Mouse (Mus musculus): ENCODE data around the gene Hist1h2bm. TPM values are rescaled to one million over a fixed set of nuclear protein-coding genes. Genes with fewer than 3 reads are reported as not detected.
"Not testable (repeated sequence)": the region's sequence is repeated elsewhere in the genome, so short reads cannot be mapped to it uniquely, and the experiment has no call there.

Gene Hist1h2bm
- polyA plus RNA-seq, 1 experiment from 2014 or later, result 1.0 TPM

GRCm38 (mm10) chr13:21729544-21729943 lies 7.7 kb downstream of the Hist1h2bm start:
- TF ChIP-seq CTCF (IDR thresholded peaks at IDR 0.05; ENCODE audit: low read depth), result no peak
- no peak overlapping the region for H3K4me3 ChIP-seq (ENCODE audit: low read depth, low read length)
- H3K27ac ChIP-seq (replicated peaks), result no peak overlapping the region
- H3K4me1 ChIP-seq (replicated peaks; ENCODE audit: control insufficient read depth, insufficient read depth), result no peaks in the 10 kb centered on the region
- ATAC-seq (ENCODE audit: low FRiP score, low TSS enrichment), result no peak
- H3K27me3 ChIP-seq (ENCODE audit: control insufficient read depth, insufficient read depth, low read length), result no peaks in the 10 kb centered on the region
- no peaks in the 10 kb centered on the region for H3K9me3 ChIP-seq (ENCODE audit: control insufficient read depth, low read length)
- WGBS, result 65% methylated on average over 1 of the region's 1 CpGs
- DNase-seq (ENCODE audit: low spot score), result no peak
- no peak overlapping the region for H3K9ac ChIP-seq (ENCODE audit: low read length)
- no peaks in the 10 kb centered on the region for H3K36me3 ChIP-seq (ENCODE audit: control insufficient read depth, insufficient read depth, low read length)
- no peak overlapping the region for H3K4me2 ChIP-seq (replicated peaks; ENCODE audit: low read depth)

DNA sequence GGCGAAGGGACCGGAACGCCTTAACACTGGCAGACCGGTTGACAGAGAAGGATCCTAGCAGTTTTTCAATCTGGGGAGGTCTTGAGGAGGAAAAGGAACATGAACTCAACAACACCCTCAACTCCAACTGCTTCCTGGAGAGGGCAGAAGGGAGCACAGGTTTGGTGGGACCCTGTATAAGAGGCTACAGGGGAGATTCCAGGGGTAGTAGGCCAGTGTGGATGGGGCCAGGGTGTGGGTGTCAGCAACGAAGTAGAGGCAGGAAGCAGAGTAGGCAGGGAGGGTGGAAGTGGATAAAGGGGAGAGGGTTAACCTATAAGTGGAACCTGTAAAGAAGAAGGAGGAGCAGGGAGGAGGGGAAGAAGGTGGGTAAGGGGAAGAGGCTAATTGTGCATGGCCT lies 11.6 kb downstream of the Hist1h2bm start:
- Histone ChIP-seq H3K36me3 (ENCODE audit: control insufficient read depth, insufficient read depth, low read length) (no peaks in the 10 kb centered on the region), H3K9me3 (ENCODE audit: control insufficient read depth, low read length) (no peaks in the 10 kb centered on the region), H3K9ac (ENCODE audit: low read length) (no peak overlapping the region), H3K4me3 (ENCODE audit: low read depth, low read length) (no peak overlapping the region), H3K27ac (replicated peaks) (no peak overlapping the region), H3K4me1 (replicated peaks; ENCODE audit: control insufficient read depth, insufficient read depth) (no peaks in the 10 kb centered on the region), H3K27me3 (ENCODE audit: control insufficient read depth, insufficient read depth, low read length) (no peaks in the 10 kb centered on the region), H3K4me2 (replicated peaks; ENCODE audit: low read depth) (no peak overlapping the region)
- no peak for DNase-seq (ENCODE audit: low spot score)
- 82% methylated on average over 5 of the region's 5 CpGs for WGBS
- peak; percentile 22; the same call in 1 of the 2 replicates for TF ChIP-seq CTCF (IDR thresholded peaks at IDR 0.05; ENCODE audit: low read depth)
- no peak for TF ChIP-seq EP300 (optimal IDR thresholded peaks at IDR 0.05)
- ATAC-seq (ENCODE audit: low FRiP score, low TSS enrichment), result no peak

DNA sequence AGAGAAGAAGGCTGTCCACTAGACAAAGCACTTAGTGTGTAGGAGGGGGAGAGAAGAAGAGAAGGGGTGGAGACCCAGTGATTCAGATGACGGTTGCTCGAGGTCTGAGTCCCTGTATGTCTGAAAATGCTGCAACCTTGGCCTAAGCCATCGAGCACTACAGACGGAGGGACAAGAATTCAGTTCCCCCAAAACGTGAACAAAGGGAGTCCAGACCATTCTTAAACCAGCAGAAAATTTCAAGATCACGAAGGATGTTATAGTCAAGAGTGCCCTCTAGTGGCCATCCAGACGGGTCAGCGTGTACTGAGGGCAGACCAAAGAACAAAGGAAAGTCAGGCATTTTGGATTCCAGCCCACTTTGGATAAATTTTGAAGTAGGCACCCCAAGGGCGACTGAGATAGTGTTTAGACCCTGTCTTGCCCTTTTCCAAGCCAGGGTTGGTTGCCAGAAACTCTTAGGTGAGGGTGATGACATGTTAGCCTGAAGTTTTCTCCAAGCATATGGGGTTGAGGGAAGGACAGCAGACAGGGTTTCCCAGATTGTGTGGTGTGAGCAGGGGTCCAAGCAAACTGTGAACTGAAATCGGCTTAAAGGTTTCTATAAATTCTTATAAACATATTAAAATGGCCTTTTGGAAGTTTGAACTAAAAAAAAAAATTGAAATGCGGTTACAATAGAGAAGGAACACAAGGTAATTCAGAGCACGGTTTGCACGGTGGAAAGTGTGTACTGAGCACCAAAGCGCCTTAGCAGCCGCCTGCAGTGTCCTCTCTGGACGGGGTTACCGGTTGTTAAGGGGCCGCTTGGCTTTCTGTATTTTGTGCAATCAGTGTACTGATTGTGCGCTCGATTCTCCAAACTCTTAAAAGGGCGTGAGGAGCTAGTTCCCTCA lies 12.4 kb downstream of the Hist1h2bm start:
- Histone ChIP-seq H3K27ac (replicated peaks) (peak overlapping the region; percentile 86), H3K4me2 (replicated peaks; ENCODE audit: low read depth) (peak overlapping the region; percentile 56), H3K4me3 (ENCODE audit: low read depth, low read length) (peak overlapping the region; percentile 43), H3K36me3 (ENCODE audit: control insufficient read depth, insufficient read depth, low read length) (no peaks in the 10 kb centered on the region), H3K9me3 (ENCODE audit: control insufficient read depth, low read length) (no peaks in the 10 kb centered on the region), H3K9ac (ENCODE audit: low read length) (peak overlapping the region; percentile 57), H3K27me3 (ENCODE audit: control insufficient read depth, insufficient read depth, low read length) (no peaks in the 10 kb centered on the region), H3K4me1 (replicated peaks; ENCODE audit: control insufficient read depth, insufficient read depth) (no peaks in the 10 kb centered on the region)
- TF ChIP-seq CTCF (IDR thresholded peaks at IDR 0.05; ENCODE audit: low read depth) (peak; percentile 95), EP300 (optimal IDR thresholded peaks at IDR 0.05) (no peak)
- ATAC-seq (ENCODE audit: low FRiP score, low TSS enrichment) (peak; percentile 78), DNase-seq (ENCODE audit: low spot score) (peak; percentile 71)
- 0% methylated on average over 21 of the region's 21 CpGs for WGBS

DNA sequence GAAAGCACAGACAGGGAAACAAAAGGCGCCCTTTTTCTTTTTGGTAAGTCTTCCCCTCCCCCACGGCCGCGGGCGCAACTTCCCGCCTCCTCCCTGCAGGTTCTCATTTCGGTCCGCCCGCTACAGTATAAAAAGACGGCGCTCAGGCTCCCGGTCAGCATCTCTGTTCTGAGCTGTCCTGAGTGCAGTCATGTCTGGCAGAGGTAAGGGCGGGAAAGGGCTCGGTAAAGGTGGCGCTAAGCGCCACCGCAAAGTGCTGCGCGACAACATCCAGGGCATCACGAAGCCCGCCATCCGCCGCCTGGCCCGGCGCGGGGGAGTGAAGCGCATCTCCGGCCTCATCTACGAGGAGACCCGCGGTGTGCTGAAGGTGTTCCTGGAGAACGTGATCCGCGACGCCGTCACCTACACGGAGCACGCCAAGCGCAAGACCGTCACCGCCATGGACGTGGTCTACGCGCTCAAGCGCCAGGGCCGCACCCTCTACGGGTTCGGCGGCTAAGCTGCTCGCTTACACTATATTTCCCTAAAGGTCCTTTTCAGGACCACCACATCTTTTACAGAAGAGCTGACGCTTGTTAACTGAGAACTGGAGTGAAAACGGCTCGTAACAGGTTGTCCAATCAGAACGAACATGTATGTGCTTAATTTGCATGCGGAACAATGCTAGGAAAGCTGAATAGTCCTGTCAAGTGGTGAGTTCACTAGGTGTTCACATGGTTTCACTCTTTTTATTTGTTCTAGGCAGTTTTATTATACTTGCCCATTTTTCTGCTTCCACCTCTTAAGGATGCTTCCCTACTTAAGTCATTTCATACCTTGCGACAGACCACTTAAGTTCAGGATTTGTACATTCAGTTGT lies 13.3 kb downstream of the Hist1h2bm start, which contains the start of gene Hist1h4j:
Gene Hist1h4j, plus strand, starts transcription at position 159 of the 862 bp plus-strand sequence.
- not testable (repeated sequence) for H3K4me1 ChIP-seq (replicated peaks; ENCODE audit: control insufficient read depth, insufficient read depth); H3K36me3 ChIP-seq (ENCODE audit: control insufficient read depth, insufficient read depth, low read length); H3K9me3 ChIP-seq (ENCODE audit: control insufficient read depth, low read length); H3K27me3 ChIP-seq (ENCODE audit: control insufficient read depth, insufficient read depth, low read length)
- peak; percentile 89 for ATAC-seq (ENCODE audit: low FRiP score, low TSS enrichment)
- DNase-seq (ENCODE audit: low spot score), result peak; percentile 84
- peak within 1 kb of the TSS; percentile 86 for H3K27ac ChIP-seq (replicated peaks)
- H3K9ac ChIP-seq (ENCODE audit: low read length), result peak within 1 kb of the TSS; percentile 57
- H3K4me3 ChIP-seq (ENCODE audit: low read depth, low read length), result peak within 1 kb of the TSS; percentile 43
- WGBS, result under 1% methylated on average over 39 of the region's 56 CpGs
- peak within 1 kb of the TSS; percentile 56 for H3K4me2 ChIP-seq (replicated peaks; ENCODE audit: low read depth)

DNA sequence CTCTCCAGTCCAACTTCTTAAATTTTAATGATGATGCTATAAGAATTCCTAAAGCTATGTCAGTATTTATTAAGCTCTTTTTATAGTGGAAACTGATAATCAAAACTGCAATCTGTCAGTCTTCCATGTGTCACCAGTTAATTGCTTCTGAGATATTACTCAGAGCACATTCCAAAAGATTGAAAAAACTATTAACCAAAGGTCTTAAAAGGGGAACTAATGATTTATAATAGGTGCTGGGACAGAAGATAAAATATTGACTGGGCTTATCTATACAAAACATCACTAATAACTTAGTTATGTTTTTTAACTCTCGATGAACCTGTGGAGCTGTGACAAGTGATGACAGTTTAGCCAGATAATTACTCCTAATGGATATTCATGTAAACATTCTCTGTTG lies 23.2 kb downstream of the Hist1h2bm start:
- Histone ChIP-seq H3K27ac (replicated peaks) (no peak overlapping the region), H3K27me3 (ENCODE audit: control insufficient read depth, insufficient read depth, low read length) (no peaks in the 10 kb centered on the region), H3K4me1 (replicated peaks; ENCODE audit: control insufficient read depth, insufficient read depth) (no peaks in the 10 kb centered on the region), H3K9me3 (ENCODE audit: control insufficient read depth, low read length) (no peaks in the 10 kb centered on the region), H3K36me3 (ENCODE audit: control insufficient read depth, insufficient read depth, low read length) (no peaks in the 10 kb centered on the region), H3K9ac (ENCODE audit: low read length) (no peak overlapping the region), H3K4me3 (ENCODE audit: low read depth, low read length) (no peak overlapping the region), H3K4me2 (replicated peaks; ENCODE audit: low read depth) (no peak overlapping the region)
- TF ChIP-seq CTCF (IDR thresholded peaks at IDR 0.05; ENCODE audit: low read depth) (no peak), EP300 (optimal IDR thresholded peaks at IDR 0.05) (no peak)
- DNase-seq (ENCODE audit: low spot score) (no peak), ATAC-seq (ENCODE audit: low FRiP score, low TSS enrichment) (no peak)
- 34% methylated on average over 1 of the region's 1 CpGs for WGBS

Measured in stomach, postnatal 0 days (tissue).